Mouse (Mus musculus) small intestine, adult 2 months (tissue): ENCODE results near the gene Fam207a. TPM values are rescaled to one million over a fixed set of nuclear protein-coding genes. Genes with fewer than 3 reads are reported as not detected.

Experiments
- H3K27ac ChIP-seq: fragments of 200-500 bp; 2 replicates; pipeline ENCODE4 v1.5.1; 2012; ENCODE audit warnings: low read depth, low read length, control low read depth, inconsistent platforms; ENCODE audit not compliant: insufficient read depth
- H3K27me3 ChIP-seq: fragments of 200-500 bp; 2 replicates; pipeline ENCODE4 v1.6.1; 2012; ENCODE audit warnings: mild to moderate bottlenecking, moderate library complexity, low read length, inconsistent platforms; ENCODE audit not compliant: control insufficient read depth, insufficient read depth
- H3K36me3 ChIP-seq: fragments of 200-500 bp; 2 replicates; pipeline ENCODE4 v1.6.1; 2012; ENCODE audit warnings: mild to moderate bottlenecking, low read length, control low read depth, inconsistent platforms; ENCODE audit not compliant: control insufficient read depth, insufficient read depth
- H3K4me1 ChIP-seq: fragments of 200-500 bp; 2 replicates; pipeline ENCODE4 v1.6.1; 2012; ENCODE audit warnings: low read length, inconsistent platforms, mixed read lengths; ENCODE audit not compliant: control insufficient read depth, insufficient read depth, insufficient read length
- H3K4me3 ChIP-seq: fragments of 200-500 bp; 2 replicates; pipeline ENCODE4 v1.5.1; 2012; ENCODE audit warnings: low read depth, mild to moderate bottlenecking, control low read depth, inconsistent platforms, low read length, moderate library complexity
- CTCF ChIP-seq: fragments of 200-500 bp; IDR thresholded peaks from 2 replicates; pipeline ENCODE4 v1.5.1; 2012; ENCODE audit warnings: low read depth, mild to moderate bottlenecking, control low read depth, inconsistent platforms, low read length, moderate library complexity, mixed read lengths; ENCODE audit not compliant: insufficient replicate concordance, insufficient read length; ENCODE audit errors: extremely low read depth
- POLR2A ChIP-seq: fragments of 200-500 bp; IDR thresholded peaks from 2 replicates; pipeline ENCODE4 v1.6.1; 2012; ENCODE audit warnings: low read depth, mild to moderate bottlenecking, control low read depth, inconsistent platforms, low read length, moderate library complexity
- WGBS: fragments of 180-500 bp; shearing (Covaris S2); methylation state at CpG from one replicate; pipeline ENCODE4 v1.1.7; 2018; 5-methylcytosine and 5-hydroxymethylcytosine counted together
- polyA plus RNA-seq: library from polyadenylated mRNA; depleted of rRNA; stranded (reverse); fragments of >200 nt; gene quantifications from 2 replicates; pipeline ENCODE4 v1.2.3, GENCODE M21; 2012

Gene Fam207a
- polyA plus RNA-seq, 1 experiment = 36.4 TPM

DNA sequence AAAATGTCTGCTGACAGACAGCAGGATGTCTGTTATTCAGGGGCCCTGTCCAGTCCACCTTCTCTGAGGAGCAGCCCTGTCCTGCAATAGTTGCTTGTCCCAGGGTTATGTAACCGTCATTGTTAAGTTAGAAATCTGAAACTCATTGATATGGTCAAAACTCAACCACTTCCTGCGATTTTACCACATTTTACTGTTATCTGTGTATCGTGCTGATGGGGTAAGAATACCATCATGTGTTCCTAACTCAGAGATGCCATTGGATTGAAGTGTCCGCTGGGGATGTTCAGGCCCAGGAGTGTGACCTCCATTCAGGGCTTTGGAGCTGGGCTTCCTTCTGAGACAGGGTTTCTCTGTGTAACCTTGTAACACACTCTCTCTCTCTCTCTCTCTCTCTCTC, 39.3 kb upstream of the Fam207a start:
- Histone ChIP-seq H3K4me1 (no peaks in the 10 kb centered on the region; the same call in 1 of the 2 replicates), H3K36me3 (no peaks in the 10 kb centered on the region), H3K27me3 (no peaks in the 10 kb centered on the region), H3K4me3 (no peak overlapping the region), H3K27ac (no peak overlapping the region)
- 84% methylated on average over 4 of the region's 4 CpGs for WGBS
- no peak for TF ChIP-seq CTCF
- no peak for TF ChIP-seq POLR2A

DNA sequence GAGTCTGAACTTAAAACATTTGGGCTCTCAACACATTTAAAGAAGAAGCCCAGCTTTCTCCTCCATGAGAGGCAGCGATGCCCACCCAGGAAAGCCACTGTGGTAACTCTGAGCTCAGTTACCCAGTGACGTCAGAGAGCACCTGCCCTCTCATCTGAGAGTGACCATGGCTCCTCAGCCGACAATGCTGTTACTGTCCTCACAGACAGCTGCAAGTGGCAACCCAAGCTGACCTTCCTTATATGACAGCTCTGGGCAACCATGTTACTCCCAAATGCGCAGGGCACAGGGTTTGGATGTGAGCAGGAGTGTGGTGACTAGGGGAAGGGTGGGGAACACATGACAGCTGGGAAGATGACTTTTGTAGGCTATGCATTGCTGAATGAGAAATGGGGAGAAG, 37.7 kb upstream of the Fam207a start:
- WGBS = 85% methylated on average over 4 of the region's 4 CpGs
- H3K36me3 ChIP-seq = no peaks in the 10 kb centered on the region

DNA sequence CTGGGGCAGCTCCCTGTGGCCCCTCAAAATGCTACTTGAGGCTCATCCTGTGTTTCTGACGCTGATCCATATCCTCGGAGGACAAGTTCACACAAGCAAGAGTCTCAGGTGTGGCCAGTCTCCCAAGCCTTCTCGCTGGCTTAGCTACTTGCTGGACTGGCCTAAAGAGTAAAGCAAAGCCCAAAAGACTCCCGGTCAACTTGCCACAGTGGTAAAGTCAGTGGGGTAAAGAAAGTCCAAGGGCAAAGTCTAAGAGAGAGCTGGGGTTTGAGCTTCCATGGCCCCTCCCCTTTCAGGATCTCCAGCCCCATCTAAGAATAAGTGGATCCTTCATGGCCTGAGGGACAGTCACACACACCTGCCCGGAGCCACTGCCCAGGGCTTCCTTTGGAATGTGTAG, 36.6 kb upstream of the Fam207a start:
- WGBS = 67% methylated on average over 5 of the region's 5 CpGs
- Histone ChIP-seq H3K4me1 (no peaks in the 10 kb centered on the region; the same call in 1 of the 2 replicates), H3K4me3 (no peak overlapping the region), H3K36me3 (no peaks in the 10 kb centered on the region), H3K27me3 (no peaks in the 10 kb centered on the region), H3K27ac (no peak overlapping the region)
- no peak for TF ChIP-seq POLR2A
- TF ChIP-seq CTCF = no peak

More for the DNA sequence above, 37.7 kb upstream of the Fam207a start:
- Histone ChIP-seq H3K27me3 (no peaks in the 10 kb centered on the region), H3K4me1 (no peaks in the 10 kb centered on the region; the same call in 1 of the 2 replicates), H3K27ac (no peak overlapping the region), H3K4me3 (no peak overlapping the region)
- TF ChIP-seq POLR2A = no peak
- TF ChIP-seq CTCF = no peak

DNA sequence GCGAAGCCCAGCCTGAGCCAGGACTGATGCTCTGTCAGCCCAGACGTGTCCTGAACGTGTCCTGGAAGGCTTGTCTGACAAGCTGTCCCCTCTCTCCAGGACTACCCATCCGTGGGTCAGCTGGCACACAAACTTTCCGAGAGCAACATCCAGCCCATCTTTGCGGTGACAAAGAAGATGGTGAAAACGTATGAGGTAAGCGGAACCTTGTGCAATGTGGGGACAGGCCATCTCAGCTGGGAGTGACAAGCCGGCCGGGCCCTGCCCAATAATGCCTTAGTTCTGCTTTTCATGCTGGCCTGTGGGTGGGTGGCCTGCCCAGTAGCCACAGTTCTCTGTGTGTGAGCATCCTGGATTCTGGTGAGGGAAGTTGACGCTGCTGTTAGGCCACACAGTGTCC, 35.3 kb upstream of the Fam207a start:
- TF ChIP-seq CTCF (no peak), POLR2A (no peak)
- no peaks in the 10 kb centered on the region for H3K27me3 ChIP-seq
- H3K4me3 ChIP-seq = no peak overlapping the region
- no peak overlapping the region for H3K27ac ChIP-seq
- WGBS = 84% methylated on average over 11 of the region's 11 CpGs
- no peaks in the 10 kb centered on the region; the same call in 1 of the 2 replicates for H3K4me1 ChIP-seq
- no peaks in the 10 kb centered on the region for H3K36me3 ChIP-seq

DNA sequence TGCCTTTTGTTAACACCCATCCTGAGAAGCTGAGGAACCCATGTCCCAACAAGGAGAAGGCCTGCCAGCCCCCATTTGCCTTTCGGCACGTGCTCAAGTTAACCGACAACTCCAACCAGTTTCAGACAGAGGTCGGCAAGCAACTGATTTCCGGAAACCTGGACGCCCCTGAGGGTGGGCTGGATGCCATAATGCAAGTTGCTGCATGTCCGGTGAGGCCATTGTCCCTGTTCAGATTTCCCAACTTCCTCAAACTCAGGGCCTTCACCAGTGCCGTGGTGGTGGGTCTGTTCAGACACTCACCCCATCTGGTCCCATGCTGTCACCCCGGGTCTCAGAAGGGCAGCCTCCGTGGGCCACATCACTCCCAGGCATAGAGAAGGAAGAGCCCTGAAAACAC, 33.0 kb upstream of the Fam207a start:
- 83% methylated on average over 10 of the region's 10 CpGs for WGBS
- H3K27ac ChIP-seq = no peak overlapping the region
- H3K36me3 ChIP-seq = no peaks in the 10 kb centered on the region
- no peak overlapping the region for H3K4me3 ChIP-seq
- no peak for TF ChIP-seq POLR2A
- TF ChIP-seq CTCF = no peak
- no peaks in the 10 kb centered on the region; the same call in 1 of the 2 replicates for H3K4me1 ChIP-seq
- H3K27me3 ChIP-seq = no peaks in the 10 kb centered on the region

DNA sequence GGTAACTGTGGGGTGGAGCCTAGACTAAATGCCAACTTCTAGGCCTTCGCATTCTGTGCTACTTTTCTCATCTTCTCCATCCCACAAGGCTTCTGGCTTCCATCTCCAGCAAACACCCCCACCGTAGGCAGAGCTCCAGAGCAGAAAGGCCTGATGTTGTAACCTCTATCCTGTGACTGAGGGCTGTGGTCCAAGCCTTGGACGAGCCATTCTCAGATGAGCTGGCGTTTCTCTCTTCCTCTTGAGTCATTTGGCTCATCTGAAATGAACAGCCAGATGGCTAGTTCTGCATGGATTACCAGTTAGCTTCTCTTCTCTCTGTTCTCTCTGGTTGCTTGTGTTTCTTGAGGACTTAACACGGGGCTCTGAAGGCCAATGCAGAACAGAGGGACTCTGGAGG, 29.3 kb upstream of the Fam207a start:
- Histone ChIP-seq H3K36me3 (no peaks in the 10 kb centered on the region), H3K27me3 (no peaks in the 10 kb centered on the region), H3K27ac (no peak overlapping the region), H3K4me3 (no peak overlapping the region), H3K4me1 (no peaks in the 10 kb centered on the region)
- 62% methylated on average over 5 of the region's 5 CpGs for WGBS
- TF ChIP-seq POLR2A (no peak), CTCF (no peak)

DNA sequence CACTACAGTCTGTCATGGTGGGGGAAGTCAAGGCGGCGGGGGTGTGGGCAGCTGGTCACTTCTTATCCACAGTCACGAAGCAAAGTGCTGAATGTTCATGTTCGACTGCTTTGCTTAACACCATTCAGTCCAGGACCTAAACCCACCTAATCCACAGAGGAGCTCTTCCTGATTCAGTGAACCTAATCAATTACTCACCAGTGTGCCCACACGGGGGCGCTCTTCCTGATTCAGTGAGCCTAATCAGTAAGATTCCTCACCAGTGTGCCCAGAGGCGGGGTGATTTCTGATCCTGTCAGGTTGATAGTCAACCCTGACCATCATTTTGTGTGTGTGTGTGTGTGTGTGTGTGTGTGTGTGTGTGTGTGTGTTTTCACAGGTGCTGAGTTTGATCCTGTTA, 27.6 kb upstream of the Fam207a start:
- Histone ChIP-seq H3K4me3 (no peak overlapping the region), H3K27ac (no peak overlapping the region), H3K27me3 (no peaks in the 10 kb centered on the region), H3K36me3 (no peaks in the 10 kb centered on the region), H3K4me1 (no peaks in the 10 kb centered on the region)
- TF ChIP-seq CTCF (peak; percentile 66; the same call in 1 of the 2 replicates), POLR2A (no peak)
- 46% methylated on average over 7 of the region's 7 CpGs for WGBS
